Mouse (Mus musculus) layer of hippocampus, postnatal 36 days (tissue): ENCODE results near the gene Gm10837. TPM values are rescaled to one million over a fixed set of nuclear protein-coding genes. Genes with fewer than 3 reads are reported as not detected.

Experiments used
- DNase-seq, 2 experiments: peaks; one replicate each; pipeline ENCODE4 v3.0.0; 2022
- total RNA-seq, 2 experiments: library from RNA; stranded (reverse); gene quantifications; 2 replicates each; pipeline ENCODE4 v1.2.3; 2021

Gene Gm10837
- total RNA-seq, 2 experiments from 2014 or later = not detected

DNA sequence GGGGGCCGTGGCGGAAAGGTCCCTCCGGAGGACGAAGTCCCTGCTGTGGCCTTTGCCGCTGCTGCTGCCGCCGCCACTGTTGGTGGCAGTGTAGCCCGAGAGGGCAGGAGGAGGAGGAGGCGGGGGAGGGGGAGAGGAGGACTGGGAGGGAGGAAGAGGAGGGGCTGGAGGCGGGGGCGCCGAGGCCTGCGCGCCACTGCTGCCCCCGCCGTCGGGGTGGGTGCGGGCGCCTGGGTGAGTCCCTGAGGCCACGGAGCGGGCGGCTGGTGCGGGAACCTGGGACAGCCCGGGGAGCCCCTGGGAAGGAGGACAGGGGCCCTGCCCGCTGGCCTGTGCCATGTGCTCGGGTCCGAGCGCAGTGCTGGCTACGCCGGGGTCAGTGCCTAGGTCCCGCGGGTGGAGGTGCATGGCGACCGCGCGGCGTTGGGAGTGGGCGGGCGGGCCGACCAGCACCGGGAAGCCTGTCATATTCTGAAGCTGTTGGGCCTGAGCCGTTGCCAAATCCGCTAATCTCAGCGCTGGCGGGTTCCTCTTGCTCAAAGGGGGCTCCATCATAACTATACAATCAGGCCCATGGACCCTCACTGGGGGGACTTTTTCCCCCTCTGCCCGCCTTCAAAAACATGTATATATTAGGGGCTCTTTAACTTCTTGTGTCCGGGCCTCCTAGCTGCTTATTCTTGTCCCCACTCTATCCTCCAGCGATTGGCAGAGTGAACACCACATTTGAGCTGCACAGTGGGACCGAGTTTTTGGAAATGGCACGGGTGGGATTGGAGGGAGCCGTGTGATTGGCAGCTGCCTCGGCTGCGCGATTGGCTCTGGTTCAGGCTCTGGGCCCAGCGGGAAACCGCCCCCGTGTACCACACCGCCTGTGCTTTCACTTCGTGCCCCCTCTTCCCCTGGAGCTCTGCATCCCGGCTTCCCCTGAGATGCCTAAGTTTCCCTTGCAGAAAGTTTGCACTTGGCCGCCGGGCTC lies 25.3 kb upstream of the Gm10837 start, which contains the start of gene Zic5:
Gene Zic5, minus strand, starts transcription at position 915 of the 979 bp plus-strand sequence.
- DNase-seq = no peak

DNA sequence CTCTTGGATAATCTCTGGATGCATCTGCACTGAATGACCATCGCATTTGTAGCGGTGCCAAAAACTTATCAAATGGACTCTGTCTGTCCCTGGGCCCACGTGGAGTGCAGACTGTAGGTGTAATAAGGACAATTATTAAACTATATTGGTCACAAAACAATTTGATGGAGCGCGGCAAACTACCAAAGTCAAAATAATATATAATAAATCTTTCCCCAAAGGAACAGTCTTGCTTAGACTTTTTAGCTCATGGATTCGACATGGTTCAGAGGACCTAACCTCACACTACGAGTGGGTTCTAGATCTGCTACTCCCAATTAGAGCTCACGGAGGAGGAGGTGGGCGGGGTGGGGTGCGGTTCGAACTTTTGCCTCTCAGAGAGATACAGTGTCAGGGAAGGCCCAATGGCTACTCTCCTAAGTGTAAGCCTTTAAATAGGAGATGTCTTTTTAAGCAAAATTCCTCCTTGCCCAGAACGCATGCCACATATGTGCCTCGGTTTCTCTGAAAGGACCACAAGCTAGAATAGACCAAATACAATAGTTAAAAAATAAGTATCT lies 24.4 kb upstream of the Gm10837 start:
- DNase-seq = no peak

DNA sequence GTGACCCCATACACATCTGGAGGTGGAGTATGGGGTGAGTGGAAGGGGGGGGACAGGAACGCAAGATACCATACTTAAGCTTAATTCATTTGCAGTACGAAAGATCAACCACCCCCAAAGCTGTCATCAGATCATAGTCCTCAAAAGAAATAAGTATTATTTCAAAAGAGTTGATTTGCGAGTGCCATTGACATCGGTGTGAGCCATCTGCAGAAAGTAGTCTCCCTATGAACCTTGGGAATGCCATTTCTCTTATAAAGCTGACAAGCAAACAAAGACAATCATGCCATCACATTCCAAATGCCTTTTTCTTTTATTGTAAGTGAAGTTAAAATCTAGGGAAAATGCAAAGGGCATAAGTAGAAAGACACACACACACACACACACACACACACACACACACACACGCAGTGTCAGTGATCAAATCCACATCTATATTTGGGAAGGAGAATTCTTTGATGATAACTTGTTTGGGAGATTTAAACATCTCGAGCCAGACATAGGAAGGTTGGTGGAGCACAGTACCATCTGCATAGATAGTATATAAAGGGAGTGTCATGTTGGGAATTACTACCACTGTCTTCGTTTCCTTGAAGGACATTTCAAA lies 23.5 kb upstream of the Gm10837 start:
- DNase-seq = no peak

DNA sequence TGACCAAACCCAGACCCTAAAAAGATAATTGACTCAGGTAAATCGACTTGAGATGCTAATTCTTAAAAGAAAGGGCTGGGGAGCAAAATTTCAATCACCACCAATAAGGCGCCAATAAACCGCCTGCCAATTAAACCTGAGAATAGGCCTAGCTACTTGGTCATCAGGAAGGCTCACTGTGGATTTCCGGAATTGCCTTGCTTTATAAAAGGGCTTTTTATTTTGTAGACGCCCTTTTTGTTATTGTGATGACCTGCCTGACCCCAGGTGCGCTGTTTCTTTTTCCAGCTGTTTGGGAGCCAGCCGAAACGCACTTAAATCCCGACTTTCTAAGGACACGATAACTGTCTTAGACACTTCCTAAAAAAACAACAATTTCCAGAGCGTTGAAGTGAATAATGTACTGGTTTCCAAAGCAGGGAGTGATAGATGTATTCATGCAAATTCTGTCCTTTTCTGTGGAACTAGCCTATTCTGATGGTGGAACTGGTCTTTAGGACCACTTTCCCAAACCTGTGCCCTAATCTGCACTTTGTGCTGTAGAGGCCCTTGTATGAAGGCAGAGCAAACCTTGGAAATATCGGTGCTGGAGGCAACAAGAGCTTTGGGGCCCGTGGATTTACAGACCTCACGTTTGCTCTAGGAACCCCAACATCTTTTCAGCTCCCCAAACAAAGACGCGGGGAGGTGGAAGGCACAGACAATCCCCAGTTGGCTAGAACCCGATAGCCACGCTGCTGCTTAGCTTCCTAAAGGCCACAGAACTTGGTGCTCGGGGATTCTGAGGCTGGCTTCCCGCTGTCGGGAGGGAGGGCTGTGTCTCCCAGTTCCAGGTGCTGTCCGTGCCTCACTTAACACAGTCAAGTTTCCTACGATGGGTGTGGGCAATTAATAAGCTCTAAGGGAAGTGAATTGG lies 22.2 kb upstream of the Gm10837 start:
- DNase-seq = no peak

DNA sequence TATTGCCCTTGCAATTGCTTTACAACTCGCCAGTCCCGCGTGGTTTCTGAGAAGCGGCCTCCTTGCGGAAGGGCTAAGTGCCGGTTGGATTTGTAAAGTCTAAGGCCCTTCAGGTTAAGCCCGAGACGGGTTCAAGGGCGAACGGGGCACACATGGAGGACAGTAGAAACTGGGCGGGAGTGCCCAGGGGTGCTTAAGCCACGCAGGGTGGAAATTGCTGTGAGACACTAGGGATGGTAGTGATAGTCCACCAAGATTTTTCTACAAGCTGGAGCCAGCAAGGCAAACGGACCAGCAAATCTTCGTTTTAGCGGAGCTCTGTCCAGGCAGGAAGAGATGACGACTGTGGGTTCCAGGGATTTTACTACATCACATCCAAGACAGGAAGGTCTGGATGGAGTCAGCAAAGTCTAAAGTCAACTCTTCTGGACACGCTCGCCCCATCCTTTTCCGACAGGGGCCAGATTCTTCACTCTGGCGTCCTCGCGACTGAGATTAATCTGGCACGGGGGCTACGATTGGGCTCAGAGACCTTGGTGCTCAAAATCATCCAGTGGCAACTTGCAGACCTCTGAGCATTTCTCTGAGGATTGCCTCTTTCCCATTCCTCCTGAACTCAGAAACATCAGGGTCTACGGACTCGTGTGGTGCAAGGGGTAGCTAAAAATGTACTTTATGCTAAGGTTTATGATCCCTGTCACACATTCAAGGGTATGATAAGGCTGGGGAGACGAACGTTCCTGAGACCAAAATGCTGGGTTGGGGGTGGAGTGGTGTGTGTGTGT lies 21.2 kb upstream of the Gm10837 start:
- no peak for DNase-seq

DNA sequence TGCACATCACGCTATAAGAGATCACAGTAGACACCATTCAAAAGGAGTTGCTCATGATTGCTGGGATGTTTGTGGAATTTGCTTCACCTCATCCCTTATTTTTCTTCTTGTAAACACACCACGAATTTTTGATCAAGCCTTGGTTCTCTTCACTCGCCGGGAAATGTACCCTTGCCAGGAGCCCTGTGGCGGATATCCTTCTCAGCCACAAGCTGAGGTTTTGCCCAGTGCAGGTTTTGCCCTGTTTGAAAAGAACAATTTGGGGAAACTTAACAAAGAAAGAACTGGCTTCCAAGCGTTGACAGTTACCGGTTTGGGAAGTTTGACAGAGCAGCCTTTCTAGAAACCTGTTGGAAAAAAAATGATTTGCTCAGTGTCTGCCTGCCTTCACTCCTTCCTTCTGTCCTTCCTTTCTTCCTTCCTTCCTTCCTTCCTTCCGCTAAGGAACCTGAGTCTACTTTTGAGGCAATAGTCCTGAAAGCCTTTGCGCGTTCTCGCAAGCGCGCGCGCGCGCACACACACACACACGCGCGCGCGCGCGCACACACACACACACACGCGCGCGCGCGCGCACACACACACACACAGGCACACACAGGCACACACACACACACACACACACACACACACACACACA lies 18.8 kb upstream of the Gm10837 start:
- no peak for DNase-seq

DNA sequence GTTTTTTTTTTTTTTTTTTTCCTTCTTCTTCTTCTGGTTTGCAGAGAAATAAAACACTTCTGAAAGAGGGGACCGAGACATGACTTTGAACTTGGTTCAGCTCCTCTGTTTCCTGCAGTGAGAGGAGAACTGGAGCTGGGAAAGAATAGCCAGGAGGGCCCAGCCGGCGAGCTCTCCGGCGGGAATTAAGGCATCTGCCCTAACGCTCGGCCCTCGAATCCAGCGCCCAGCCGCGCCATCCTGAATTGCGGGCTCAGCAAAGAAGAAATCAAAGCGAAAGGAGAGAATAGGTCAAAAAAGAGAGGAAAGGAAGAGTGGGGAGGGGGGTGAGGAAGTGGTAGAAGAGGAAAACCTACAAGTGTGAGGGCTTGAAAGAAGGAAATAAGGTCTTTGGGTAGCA lies 18.2 kb upstream of the Gm10837 start:
- DNase-seq = no peak

DNA sequence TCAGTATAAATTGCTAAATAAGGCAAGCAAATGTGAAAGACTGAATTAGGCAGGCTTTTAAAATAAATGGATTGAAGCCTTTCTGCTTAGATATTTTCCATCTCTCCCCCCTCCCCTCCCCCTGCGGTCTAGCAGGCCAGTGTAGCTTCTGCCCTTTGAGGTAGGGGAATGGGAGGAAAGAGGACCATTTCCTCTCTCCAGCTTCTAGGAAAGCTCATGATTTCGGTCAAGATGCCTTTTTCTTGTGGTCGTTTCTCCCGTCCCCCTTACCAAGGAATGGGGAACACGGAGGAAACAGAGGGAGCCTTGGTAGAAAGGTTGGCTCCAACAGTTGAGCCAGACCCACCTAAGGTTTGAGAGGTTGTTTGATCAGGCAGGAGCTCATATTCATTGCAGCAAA lies 17.7 kb upstream of the Gm10837 start:
- DNase-seq = no peak

DNA sequence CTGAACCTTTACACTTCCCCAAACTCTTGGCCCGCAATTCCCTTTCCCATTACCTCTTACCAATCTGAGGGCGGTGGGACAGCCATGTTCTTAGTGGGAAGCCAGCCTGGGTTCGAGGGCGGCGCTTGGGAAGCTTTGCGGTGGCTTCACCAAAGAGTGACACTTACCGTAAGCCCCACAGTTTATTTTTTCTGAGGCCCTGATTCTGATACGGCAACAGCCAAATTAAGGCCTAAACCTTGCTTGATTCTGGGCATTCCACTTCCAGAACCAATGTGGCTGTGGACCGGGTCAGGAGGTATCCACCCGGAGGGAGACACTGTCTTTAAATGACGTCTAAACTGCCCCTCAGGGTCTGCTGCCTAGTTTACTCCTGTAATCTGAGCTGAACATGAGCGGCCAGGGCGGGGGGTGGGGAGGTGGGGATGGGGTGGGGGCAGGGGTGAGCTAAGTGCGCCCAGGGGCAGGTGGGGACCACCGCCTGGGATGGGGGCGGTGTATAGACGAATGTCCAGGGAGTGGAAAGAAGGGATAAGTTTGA lies 17.1 kb upstream of the Gm10837 start:
- DNase-seq = no peak

DNA sequence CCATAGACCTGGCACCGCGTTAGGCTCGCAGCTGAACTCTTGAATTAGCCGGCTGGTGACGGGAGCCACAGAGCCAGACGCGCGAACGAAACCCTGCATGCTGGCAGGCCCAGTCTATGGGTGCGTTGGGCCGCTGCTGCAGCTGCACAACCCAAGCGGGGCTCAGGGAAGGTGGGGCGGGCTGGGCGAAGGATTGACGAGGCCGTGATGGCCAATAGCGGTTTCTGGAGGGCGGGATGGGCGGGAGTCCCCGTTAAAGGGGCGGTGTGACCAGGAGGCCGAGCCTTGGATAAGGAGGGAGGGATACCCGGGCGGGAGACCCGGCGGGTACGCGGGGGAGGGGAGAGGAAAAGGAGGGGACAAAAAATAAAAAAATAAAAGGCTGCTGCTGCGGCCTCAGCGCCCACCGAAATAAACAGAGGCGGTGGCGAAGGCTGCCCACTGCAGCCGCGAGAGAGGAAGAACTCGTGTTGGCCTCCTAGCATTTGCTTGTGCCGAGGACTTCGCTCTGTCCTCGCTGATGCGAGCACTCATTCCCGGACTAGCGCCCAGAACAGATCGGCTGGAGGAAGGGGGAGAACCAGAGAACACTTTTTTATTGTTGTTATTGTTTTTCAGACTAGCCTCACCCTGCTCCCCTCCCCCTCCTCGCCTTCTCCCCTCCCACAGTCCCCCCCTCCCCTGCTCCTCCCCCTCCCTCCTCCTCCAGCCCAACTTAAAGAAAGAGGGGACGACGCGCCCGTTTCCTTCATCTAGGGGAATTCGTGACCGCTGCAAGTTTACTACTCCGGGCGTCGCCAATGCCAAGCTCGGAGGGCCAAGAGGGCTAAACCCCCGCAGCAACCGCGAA lies 16.1 kb upstream of the Gm10837 start:
- DNase-seq = no peak

DNA sequence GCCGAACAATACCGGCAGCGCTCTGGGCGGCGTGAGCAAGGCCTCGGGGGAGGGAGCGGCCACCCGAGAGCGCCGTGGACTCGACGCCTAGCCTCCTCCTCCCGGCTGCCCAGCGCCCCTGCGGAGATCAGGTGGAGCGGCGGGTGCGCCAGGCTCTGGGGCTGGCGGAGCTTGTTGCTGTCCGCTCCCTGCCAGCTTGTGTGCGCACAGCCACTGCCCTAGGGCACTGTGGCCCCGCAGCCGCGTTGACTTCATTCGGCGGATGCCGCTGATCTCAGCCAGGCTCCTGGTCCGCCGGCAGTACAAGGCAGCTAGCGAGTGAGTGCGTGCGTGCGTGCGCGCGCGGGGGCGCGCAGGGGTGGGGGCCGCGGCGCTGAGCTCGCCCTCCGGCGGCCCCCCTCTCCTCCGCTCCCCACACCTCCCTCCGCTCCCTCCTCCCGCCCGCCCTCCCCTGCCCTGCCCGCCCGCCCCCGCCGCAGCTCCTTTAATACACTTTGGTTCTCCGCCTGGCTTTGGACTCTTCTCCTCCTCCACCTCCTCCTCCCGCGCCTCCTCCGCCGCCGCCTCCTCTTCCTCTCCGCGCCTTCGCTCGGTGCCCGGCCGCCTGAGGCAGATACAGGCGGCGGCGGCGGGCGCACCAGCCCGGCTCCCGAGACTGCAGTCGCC lies 15.4 kb upstream of the Gm10837 start, which contains the start of gene Zic2:
Gene Zic2, plus strand, starts transcription at position 545 of the 666 bp plus-strand sequence.
- DNase-seq = no peak

DNA sequence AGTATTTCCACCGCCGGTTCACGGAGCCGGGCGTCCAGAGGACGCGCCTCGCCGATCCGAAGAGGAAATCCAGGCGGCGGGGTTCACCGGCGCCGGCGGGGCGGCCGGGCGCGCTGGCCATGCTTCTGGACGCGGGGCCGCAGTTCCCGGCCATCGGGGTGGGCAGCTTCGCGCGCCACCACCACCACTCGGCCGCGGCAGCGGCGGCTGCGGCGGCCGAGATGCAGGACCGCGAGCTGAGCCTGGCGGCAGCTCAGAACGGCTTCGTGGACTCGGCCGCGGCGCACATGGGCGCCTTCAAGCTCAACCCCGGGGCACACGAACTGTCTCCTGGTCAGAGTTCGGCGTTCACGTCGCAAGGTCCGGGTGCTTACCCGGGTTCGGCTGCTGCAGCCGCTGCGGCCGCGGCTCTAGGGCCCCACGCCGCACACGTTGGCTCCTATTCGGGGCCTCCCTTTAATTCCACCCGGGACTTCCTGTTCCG lies 14.8 kb upstream of the Gm10837 start:
- no peak for DNase-seq

DNA sequence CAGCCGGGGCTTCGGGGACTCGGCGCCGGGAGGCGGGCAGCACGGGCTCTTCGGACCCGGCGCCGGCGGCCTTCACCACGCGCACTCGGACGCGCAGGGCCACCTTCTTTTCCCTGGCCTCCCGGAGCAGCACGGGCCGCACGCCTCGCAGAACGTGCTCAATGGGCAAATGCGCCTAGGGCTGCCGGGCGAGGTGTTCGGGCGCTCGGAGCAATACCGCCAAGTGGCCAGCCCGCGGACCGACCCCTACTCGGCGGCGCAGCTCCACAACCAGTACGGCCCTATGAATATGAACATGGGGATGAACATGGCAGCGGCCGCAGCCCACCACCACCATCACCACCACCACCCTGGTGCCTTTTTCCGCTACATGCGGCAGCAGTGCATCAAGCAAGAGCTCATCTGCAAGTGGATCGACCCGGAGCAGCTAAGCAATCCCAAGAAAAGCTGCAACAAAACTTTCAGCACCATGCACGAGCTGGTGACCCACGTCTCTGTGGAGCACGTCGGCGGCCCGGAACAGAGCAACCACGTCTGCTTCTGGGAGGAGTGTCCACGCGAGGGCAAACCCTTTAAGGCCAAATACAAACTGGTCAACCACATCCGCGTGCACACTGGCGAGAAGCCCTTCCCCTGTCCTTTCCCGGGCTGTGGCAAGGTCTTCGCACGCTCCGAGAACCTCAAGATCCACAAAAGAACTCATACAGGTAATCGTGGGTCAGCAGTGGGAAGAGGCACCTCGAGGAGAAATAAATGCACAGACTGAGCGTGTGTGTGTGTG lies 14.2 kb upstream of the Gm10837 start:
- DNase-seq = no peak

DNA sequence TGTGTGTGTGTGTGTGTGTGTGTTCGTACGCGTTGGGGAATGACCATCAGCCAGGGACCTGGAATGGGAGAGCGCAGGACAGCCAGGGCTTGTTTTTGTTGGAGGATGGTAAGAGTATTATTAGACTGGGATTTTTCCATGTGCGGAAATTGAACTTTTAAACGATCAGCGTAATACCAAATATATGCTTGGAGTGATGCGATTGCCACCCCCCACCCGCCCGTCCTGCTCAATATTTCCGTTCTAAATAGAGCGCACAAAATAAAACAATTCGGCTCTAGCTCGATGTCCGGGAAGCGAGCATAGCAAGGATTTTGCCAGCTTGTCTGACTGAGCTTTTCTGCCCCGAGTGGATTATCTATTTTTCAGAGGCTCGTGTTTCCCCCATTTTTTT lies 13.6 kb upstream of the Gm10837 start:
- no peak for DNase-seq

DNA sequence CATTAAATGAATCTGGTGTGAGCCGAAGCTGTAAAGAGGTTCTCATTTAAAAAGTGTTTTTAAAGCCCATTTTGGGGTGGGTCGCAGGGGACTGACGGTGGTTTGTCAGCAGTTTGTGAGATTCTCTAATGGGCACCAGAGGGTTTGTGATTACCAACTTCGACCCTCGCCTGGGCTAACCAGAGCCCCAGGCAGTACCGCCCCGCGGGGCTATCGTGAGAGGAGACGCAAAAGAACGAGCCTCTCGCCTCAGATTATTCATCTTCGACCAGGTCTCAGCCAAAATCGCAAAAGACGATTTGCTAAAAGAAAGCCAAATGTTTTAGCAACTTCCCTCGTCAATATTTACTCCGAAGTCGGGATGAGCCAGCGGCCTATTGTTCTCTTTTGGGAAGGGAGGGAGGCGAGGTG lies 13.1 kb upstream of the Gm10837 start:
- DNase-seq = no peak

DNA sequence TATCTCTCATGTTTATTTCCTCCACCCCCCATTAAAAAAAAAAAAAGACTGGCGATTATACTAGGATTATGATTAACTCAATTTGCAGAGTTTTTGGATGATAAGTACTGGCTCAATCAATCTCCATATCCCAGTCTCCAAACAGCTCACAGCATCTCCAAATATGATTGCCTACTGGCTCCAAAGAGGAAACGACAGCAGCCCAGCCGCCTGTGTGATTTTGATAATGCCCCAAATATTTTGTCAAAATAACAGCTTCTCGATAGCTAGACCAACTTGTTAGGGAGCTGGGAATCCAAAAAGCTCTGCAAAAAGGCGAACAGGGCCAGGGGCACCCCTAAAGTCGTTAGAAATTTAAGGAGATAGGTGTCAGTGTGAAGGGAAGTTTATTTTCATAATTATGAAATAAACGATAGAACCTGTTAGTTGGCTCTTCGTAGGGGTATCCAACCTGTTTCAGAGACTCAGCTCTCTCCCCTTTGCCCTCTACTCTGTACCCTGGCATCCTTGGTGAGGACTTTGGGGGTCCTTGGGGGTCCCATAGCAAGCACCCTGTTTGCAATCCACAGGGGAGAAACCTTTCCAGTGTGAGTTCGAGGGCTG lies 12.3 kb upstream of the Gm10837 start:
- DNase-seq = no peak

DNA sequence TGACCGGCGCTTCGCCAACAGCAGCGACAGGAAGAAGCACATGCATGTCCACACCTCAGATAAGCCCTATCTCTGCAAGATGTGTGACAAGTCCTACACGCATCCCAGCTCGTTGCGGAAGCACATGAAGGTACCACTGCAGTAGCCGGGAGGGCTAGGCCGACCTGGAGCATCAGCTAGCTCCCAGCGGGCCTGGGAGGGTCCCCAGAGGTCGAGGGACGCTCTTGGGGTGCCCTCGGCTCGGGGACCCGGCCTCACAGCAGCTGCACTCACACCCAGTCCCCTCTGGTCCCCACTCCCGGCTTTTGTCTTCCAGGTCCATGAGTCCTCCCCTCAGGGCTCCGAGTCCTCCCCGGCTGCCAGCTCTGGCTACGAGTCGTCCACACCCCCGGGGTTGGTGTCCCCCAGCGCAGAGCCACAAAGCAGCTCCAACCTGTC lies 11.8 kb upstream of the Gm10837 start:
- DNase-seq = no peak
